Mouse (Mus musculus) large intestine, adult 2 months (tissue): ENCODE data around the gene Slc43a2. TPM values are rescaled to one million over a fixed set of nuclear protein-coding genes. Genes with fewer than 3 reads are reported as not detected.

Experiments
- DNase-seq: peaks from one replicate; pipeline ENCODE4 v3.0.0-alpha.2; 2012; ENCODE audit warnings: low read depth, low spot score
- WGBS: fragments of 180-500 bp; shearing (Covaris S2); methylation state at CpG from one replicate; pipeline ENCODE4 v1.1.7; 2018; 5-methylcytosine and 5-hydroxymethylcytosine counted together
- polyA plus RNA-seq: library from polyadenylated mRNA; depleted of rRNA; stranded (reverse); fragments of >200 nt; gene quantifications from 2 replicates; pipeline ENCODE4 v1.2.3, GENCODE M21; 2012; rRNA removed

The Slc43a2 gene
- 122 and 330 TPM in 2 replicates for polyA plus RNA-seq

DNA sequence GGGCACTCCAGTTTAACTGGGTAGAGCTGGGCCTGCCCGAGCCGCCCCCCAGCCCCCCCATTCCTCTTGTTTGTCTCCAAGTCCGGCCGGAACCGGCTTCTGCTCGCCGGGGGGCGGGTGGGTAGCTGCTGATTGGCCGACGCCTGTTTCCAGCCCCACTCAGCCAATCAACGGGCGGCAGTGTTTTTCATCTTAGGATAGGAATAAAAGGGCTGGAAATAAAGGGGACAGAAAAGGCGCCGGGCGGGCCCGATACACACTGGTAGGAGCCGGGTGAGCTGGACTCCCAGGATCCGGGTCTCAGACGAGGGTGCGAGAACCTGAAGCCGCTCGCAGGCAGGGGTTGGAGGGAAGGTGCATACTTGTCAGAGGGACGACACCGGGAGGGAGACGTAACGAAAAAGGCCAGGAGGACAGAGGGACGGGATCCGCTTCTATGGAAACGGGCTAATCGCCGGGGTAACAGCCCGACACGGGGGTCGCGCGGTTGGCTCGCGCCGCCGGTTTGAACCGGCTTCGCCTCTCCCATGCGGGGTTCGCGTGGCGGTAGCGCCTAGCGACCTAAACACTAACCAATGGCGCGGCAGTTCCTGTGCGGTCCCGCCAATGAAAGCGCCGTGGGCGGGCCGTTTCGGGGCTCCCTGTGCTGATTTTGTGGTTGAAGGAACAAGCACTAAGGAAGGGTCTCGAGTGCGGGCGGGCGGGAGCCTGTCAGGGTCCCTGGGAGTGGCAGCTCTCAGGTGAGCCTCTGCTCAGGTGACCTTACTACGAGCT is at the start of gene Slc43a2:
Gene Slc43a2, plus strand, starts transcription at position 226 of the 774 bp plus-strand sequence.
- under 1% methylated on average over 62 of the region's 62 CpGs for WGBS
- DNase-seq: no peak

DNA sequence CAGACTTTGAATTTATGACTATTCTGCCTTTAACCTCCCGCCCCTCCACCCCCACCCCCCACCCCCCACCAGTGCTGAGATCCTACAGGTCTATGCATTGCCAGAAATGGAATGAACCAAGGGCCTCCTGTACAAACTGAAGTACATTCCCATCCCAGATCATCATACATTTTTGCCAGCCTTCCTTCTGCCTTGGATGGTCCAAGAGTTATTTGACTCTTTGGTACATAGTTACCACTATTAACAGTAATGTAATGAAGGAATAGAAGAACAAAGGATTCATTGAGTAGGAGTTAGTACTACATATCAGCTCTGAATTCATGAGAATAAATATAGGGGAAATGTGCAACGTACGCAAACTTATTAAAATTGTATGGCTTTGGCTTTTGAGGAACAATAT is 45.3 kb upstream of the Slc43a2 start:
- 4% methylated on average over 3 of the region's 3 CpGs for WGBS
- no peak for DNase-seq

DNA sequence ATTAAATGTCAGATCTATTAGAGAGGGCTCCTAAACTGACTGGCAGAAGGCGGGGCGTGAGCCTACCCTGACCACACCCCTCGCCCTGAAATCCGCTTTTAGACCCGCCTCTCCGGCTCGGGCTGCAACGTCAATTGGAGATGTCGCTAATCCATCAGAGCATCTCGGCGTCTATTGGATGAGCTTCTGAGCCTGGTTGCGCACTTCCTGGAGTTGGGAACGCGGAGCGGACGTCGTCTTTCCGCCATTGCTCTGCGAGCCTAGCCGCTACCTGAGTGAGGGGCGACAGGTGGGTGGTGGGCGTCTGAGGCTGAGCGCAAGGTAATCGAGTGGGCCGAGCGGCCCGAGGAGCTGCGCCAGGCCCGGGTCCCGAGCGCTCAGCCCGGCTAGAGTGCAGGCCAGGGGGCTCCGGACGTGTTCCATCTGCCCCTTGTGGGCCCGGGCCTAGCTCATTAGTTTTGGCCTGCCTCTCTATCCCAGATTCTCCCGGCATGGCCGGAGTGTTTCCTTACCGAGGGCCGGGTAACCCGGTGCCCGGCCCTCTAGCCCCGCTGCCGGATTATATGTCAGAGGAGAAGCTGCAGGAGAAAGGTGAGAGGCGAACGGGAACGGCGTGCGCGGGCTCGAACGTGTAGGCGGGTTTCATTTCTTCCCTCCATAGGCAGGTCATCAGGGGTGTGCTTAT is 44.8 kb upstream of the Slc43a2 start, which contains the start of gene Prpf8:
Gene Prpf8, plus strand, starts transcription at position 216 of the 685 bp plus-strand sequence.
- under 1% methylated on average over 52 of the region's 52 CpGs for WGBS
- DNase-seq: peak; percentile 93

DNA sequence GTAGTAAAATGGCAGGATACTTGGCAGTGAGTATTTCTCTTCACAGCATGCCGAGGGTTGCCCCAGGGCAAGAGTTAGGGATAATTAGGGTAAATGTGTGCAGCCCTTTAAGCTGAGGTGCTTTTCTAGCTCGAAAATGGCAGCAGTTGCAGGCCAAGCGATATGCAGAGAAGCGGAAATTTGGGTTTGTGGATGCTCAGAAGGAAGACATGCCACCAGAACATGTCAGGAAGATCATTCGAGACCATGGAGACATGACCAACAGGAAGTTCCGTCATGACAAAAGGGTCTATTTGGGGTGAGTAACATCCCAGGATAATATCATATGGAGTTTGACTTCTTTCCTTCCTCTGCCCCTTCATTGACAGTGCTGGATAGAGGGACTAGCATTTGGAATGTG is 44.0 kb upstream of the Slc43a2 start:
- WGBS: 16% methylated on average over 6 of the region's 6 CpGs
- DNase-seq: no peak

DNA sequence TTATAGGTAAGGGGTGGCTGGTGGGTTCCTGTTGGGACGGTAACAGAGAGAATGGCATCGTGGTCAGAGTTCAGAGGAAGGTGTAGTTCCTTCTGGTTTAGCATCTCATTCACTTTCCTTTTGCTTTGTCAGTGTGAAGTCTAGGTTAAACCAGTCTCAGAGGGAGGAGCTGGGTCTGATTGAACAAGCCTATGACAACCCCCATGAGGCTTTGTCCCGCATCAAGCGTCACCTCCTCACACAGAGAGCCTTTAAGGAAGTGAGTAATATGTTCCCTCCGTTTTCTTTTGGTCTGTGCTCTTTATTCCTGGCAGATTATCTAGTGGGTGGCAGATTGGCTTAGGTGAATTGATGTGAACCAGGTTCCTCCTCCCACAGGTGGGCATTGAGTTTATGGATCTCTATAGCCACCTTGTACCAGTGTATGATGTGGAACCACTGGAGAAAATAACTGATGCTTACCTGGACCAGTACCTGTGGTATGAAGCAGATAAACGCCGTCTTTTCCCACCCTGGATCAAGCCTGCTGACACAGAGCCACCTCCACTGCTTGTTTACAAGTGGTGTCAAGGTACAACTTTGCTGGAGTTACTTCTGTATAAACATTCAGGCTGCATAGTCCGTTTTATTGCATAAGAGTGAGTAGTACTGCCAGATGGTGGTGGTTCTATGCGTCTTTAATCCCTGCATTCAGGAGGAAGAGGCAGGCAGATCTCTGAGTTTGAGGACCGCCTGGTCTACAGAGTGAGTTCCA is 37.0 kb upstream of the Slc43a2 start:
- DNase-seq: no peak
- 77% methylated on average over 10 of the region's 10 CpGs for WGBS

DNA sequence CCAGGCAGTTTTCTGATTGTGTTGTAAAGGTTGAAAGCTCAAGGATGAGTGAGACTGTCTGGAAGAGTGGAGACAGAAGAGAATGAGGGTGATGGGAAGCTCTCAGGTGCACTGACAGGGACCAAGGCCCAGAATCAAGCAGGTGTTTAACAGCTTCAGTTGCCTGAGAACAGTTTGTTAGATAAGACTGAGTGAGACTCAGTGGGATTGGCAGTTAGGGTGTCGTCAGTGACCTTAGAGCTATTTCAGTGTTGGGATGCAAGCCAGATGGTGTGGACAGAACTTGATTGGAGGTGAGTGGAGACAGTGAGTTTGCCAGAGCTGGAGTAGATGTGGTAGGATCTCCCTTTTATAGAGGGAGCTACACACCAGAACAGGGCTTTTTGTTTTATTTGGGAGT is 33.4 kb upstream of the Slc43a2 start:
- no peak for DNase-seq
- WGBS: 24% methylated on average over 1 of the region's 1 CpGs

DNA sequence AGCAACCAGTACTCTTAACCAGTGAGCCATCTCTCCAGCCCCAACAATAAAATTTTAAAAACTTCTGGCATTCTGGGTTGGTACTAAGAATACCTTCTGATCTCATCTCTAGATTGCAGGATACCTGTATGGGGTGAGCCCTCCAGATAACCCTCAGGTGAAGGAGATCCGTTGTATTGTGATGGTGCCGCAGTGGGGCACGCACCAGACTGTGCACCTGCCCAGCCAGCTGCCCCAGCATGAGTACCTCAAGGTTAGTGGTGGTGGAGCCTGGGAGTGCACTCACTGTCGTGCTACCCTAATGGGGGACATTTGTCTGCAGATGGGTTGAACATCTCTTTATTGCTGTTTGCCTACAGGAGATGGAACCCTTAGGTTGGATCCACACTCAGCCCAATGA is 23.3 kb upstream of the Slc43a2 start:
- WGBS: 95% methylated on average over 4 of the region's 4 CpGs
- DNase-seq: no peak

DNA sequence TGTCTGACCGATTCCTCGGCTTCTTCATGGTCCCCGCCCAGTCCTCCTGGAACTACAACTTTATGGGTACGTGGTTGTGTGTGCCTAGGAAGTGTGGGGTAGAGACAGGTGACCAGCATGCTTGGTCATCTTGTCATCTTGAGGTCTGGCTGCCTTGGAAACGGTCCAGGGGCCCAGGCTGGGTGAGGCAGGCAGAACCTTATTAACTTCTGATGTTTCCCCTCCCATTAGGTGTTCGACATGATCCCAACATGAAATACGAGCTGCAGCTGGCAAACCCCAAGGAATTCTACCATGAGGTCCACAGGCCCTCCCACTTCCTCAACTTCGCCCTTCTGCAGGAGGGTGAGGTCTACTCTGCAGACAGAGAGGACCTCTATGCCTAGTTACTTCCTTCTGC is 22.6 kb upstream of the Slc43a2 start:
- WGBS: 37% methylated on average over 8 of the region's 8 CpGs
- no peak for DNase-seq

DNA sequence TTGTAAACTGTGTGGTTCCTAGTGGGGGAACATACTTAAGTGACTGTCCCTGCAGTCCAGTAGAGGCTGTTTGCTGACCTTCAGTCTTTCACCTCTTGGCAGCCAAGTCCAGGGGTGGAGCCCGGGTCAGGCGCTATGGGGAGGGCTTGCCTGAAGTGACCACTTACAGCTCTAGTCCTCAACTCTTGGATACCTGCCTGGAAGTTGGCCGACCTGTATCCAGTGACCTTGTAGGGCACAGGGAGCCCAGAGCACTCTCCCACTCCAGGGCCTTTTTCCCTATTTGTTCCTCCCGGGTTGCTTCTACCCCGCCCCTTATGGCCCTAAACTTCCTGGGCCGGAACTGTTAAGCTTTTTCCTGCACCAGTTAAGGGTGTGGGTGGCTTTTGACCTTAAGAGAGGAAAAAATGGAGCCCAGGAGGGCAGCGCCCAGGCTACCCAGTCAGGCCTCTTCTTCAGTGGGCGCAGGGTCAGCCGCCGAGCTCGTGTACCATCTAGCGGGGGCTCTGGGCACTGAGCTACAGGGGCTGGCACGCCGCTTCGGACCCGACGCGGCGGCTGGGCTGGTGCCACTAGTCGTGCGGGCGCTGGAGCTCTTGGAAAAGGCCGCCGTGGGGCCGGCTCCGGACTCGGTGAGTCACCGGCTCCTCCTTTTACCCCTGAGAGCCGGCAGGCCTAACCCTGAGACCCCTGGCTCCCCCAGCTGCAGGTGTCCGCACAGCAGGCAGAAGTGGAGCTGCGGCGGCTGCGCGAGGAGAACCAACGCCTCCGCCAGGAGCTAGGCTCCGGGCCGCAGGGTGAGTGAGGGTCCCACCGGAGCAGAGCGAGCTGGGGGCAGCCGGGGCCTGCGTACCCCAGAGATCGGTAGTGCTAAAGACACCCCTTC is 21.5 kb upstream of the Slc43a2 start, which contains the start of gene Rilp:
Gene Rilp, plus strand, starts transcription at position 354 of the 886 bp plus-strand sequence.
- under 1% methylated on average over 43 of the region's 43 CpGs for WGBS
- no peak for DNase-seq

DNA sequence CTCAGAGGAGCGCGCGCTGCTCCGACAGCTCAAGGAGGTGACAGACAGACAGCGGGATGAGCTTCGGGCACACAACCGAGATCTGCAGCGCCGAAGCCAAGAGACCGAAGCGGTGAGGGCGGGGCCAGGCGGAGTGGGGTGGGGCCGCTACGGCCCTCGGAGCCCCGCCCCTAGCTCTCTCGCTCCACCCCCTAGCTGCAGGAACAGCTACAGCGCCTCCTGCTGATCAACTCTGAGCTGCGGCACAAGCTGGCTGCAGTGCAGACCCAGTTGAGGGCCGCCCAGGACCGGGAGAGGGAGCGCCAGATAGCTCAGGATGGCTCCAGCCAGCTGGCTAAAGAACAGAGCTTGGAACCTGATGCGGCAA is 20.9 kb upstream of the Slc43a2 start:
- no peak for DNase-seq
- WGBS: under 1% methylated on average over 24 of the region's 24 CpGs

DNA sequence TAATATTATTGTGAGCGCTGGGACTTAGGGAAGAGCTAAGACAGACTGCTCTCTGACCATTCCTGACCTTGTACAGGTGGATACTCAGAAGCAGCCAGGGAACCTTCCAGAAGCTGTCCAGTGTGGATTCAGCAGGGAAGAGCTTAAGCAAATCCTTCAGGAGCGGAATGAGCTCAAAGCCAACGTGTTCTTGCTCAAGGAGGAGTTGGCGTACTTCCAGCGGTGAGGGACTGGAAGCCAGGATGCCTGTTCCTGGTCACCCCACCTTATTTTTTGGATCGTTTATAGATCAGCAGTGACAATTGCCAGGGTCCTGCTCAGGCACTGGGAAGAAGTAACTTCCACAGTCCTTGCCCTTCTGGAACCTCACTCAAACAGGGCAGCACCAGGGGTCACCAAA is 20.3 kb upstream of the Slc43a2 start:
- DNase-seq: no peak
- WGBS: 66% methylated on average over 6 of the region's 6 CpGs

DNA sequence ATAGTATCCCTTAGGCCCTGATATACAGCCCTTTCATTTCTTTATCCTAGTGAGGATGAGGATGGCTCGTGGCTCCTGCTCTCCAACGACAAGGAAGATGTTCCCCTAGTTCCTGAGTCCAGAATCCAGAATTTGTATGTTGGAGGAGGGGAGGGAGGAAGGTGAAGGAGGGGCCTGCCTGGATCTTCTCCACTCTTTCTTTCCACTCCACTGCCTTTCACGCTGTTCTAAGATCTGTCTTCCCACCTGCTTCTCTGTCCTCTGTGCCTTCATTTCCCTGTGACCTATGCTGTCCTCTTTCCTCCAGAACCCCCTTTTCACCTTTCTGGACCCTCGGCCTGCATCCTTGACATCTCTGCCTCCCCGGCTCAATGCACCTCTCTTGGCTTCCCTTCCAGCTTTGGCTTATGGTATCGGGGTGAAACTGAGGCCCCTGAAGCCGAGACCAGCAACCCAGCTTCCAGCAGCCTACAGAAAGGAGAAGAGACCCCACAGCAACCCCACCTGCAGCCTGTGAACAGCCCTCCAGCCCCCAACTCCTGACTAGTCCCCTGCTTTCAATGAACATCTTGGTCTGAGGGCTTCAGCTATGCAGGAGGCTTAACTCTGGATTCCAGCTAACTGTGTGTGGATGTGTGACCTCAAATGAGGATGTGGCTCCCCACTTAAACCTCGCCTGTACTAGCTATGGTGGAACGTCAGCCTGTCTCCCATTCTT is 19.0 kb upstream of the Slc43a2 start:
- no peak for DNase-seq
- 82% methylated on average over 9 of the region's 9 CpGs for WGBS

DNA sequence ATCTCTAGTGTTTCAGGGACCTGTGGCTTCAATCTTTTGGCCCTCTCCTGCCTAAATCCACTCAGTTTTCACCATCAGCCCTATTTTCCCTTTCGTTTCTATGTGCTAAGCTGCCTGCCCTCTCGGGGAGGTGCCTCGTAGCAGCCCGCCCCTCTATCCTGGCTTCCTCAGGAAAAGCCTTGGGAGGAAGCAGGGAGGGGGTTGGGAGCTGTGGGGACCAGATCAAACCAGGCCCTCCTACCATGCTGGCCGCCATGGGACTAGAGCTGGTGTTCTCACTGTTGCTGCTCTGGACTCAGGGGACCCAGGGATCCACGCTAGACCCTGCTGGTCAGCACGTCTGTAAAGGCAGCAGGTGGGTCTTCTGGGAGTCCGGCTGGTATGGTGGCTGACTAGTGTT is 18.2 kb upstream of the Slc43a2 start, which contains the start of gene Scarf1:
Gene Scarf1, plus strand, starts transcription at position 205 of the 400 bp plus-strand sequence.
- 71% methylated on average over 8 of the region's 8 CpGs for WGBS
- DNase-seq: no peak

DNA sequence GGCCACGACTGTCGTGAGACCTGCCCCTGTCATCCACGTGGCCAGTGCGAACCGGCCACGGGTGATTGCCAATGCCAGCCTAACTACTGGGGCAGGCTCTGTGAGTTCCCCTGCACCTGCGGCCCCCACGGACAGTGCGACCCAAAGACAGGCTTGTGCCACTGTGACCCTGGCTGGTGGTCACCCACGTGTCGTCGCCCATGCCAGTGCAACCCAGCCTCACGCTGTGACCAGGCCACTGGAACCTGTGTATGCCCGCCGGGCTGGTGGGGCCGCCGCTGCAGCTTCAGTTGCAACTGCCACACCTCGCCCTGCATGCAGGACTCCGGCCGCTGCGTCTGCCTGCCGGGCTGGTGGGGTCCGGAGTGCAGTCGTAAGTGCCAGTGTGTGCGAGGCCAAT is 16.3 kb upstream of the Slc43a2 start:
- WGBS: 93% methylated on average over 25 of the region's 25 CpGs
- DNase-seq: no peak

DNA sequence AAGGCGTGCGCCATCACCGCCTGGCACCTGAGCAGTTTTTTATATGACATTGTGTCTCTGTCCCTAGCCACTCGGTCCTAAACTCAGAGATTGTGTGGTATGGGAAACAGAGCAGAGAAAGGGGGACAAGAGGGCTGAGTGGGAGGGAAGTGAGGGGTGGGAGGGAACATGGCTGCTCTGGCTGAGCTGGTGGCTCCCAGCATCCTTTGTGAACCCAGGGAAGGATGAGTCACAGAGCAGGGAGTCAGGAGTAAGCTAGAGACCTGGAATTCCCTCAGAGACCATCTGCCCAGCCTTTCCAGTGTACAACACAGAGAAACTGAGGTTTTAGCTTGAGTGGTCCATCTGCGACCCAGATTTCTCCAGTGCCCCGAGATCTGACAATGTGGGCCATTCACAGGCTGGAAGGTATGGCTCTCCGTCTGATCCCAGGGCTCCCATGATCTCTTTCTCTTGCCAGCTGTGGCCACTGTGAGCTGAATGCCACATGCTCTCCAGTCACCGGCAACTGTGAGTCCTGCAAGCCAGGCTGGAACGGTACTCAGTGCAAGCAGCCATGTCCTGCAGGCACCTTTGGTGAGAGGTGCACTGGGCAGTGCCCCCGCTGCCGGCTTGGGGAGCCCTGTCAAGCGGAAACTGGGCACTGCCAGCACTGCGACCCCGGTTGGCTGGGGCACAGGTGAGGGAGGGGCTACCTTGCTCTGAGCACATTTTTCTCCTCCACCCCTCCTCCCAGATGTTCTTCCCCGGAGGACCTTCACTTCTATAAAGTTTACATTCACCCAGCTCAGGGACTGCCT is 11.5 kb upstream of the Slc43a2 start:
- WGBS: 73% methylated on average over 15 of the region's 15 CpGs

DNA sequence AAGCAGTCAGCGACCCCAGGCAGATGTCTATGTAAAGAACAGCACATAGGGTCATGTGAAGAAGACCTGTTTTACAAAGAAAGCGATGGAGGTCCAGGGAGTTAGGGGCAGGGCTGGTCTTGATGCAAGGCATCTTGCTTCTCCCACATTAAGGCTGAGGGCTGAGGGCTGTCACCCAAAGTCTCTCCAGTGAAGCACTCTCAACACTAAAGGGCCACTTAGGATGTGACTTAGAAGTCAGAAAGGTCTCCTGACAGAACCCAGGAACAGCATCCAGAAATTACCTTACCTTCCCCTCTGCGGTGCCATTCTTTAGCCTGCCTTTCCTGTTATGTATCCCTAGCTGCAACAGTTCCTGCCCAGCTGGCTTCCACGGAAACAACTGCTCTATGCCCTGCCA is 9.9 kb upstream of the Slc43a2 start:
- no peak for DNase-seq
- 91% methylated on average over 4 of the region's 4 CpGs for WGBS

More for the DNA sequence above, 11.5 kb upstream of the Slc43a2 start:
- no peak for DNase-seq

DNA sequence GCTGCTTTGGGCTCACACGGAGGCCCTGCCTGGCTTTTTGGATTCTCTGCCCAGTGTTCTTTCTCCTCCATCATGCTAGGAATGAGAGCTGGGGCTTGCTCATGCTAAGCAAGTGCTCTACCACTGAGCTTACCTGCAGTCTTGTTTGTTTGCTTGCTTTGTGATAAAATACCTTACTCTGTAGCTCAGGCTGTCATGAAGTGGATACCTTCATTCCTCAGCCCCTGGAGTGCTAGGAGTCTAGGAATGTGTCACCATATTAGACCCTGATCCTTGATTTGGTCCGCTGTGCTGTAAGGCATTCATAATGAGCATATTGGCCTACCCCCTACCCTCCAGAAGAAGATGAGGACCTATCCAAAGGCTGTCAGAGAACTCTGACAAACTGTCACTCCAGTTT is 8.7 kb upstream of the Slc43a2 start:
- DNase-seq: no peak
- WGBS: 93% methylated on average over 2 of the region's 2 CpGs

DNA sequence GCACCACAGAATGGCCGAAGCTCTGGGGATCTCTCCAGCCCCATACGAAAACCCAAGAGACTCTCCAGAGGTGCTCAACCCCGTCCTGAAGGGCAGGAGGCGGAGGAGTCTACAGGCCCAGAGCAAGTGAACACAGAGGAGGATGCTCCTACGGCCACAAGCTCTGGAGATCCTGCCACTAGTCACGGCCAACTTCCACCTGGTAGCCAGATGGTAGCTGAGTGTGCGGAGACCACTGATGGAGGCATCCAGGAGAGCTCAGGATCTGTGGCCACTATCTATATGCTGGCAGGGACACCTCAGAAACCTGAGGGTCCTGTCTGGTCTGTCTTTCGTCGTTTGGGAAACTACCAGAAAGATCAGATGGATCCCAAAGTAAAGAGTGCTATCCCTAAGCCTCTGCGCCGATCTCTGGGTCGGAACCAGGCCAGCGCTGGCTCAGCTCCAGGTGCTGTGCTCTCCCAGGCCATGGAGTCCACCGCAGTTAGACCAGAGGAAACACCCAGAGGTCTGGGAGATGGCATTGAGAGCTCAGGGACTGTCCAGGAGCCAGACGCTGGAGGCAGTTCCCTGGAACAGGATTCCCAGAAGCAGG is 5.9 kb upstream of the Slc43a2 start:
- 82% methylated on average over 15 of the region's 15 CpGs for WGBS
- DNase-seq: no peak
